Mouse (Mus musculus) cortical plate, adult 2 months (tissue): Measurements from ENCODE around the gene Ipo4.

ENCODE experiments used
- CTCF ChIP-seq: fragments of 200-500 bp; IDR thresholded peaks from 2 replicates; pipeline ENCODE4 v1.5.1; 2011; ENCODE audit warnings: mild to moderate bottlenecking, control low read depth, low read length; ENCODE audit not compliant: insufficient read depth; ENCODE audit errors: extremely low read depth
- POLR2A ChIP-seq: fragments of 200-500 bp; IDR thresholded peaks from 2 replicates; pipeline ENCODE4 v1.6.1; 2011; ENCODE audit warnings: mild to moderate bottlenecking, low read length, control low read depth; ENCODE audit not compliant: insufficient read depth; ENCODE audit errors: extremely low read depth

- TF ChIP-seq CTCF (no peak), POLR2A (no peak)
Measured at GRCm38 (mm10) chr14:55603271-55603632, 32.5 kb downstream of the Ipo4 start, which contains the start of gene Irf9.
